Mouse (Mus musculus): ENCODE measurements around the gene Cyp4f16.

GRCm38 (mm10) chr17:32550900-32551770 lies 14.8 kb downstream of the Cyp4f16 start:
- TF ChIP-seq CTCF (IDR thresholded peaks at IDR 0.05; ENCODE audit: borderline replicate concordance, control insufficient read depth, extremely low read depth, insufficient read depth, low read length, poor library complexity) (peak; percentile 55; the same call in 1 of the 2 replicates), POLR2A (IDR thresholded peaks at IDR 0.05; ENCODE audit: control insufficient read depth, extremely low read depth, insufficient read depth, low read length, poor library complexity) (no peak)
